Mouse (Mus musculus) midbrain, postnatal 0 days (tissue): Measurements from ENCODE around the gene Gon4l. TPM values are rescaled to one million over a fixed set of nuclear protein-coding genes. Genes with fewer than 3 reads are reported as not detected.
"Not testable (repeated sequence)": the region's sequence is repeated elsewhere in the genome, so short reads cannot be mapped to it uniquely, and the experiment has no call there.

Source experiments
- ATAC-seq: fragments of 200-750 bp; cut with Nextera tagmentation; 2 replicates; pipeline ENCODE4 v1.8.0; 2017; ENCODE audit warnings: moderate number of reproducible peaks, mild to moderate bottlenecking, moderate TSS enrichment, moderate library complexity; ENCODE audit not compliant: low FRiP score
- DNase-seq: peaks from one replicate; pipeline ENCODE4 v3.0.0-alpha.2; 2015; ENCODE audit warnings: low spot score
- H3K27ac ChIP-seq: fragments of 300-500 bp; sonication (generic); 2 replicates; pipeline ENCODE4 v1.5.1; 2014; ENCODE audit warnings: low read depth, mild to moderate bottlenecking, low read length, mixed read lengths
- H3K27me3 ChIP-seq: fragments of 300-500 bp; sonication (generic); 2 replicates; pipeline ENCODE4 v1.6.1; 2014; ENCODE audit warnings: low read length, control low read depth, mixed read lengths; ENCODE audit not compliant: insufficient read depth
- H3K36me3 ChIP-seq: fragments of 300-500 bp; sonication (generic); 2 replicates; pipeline ENCODE4 v1.6.1; 2014; ENCODE audit warnings: low read length, control low read depth, mixed read lengths; ENCODE audit not compliant: insufficient read depth
- H3K4me1 ChIP-seq: fragments of 300-500 bp; sonication (generic); 2 replicates; pipeline ENCODE4 v1.6.1; 2014; ENCODE audit warnings: mild to moderate bottlenecking, control low read depth, antibody characterized with exemption, low read length, mixed read lengths; ENCODE audit not compliant: insufficient read depth
- H3K4me2 ChIP-seq: fragments of 300-500 bp; sonication (generic); 2 replicates; pipeline ENCODE4 v1.6.1; 2014; ENCODE audit warnings: low read depth, mild to moderate bottlenecking, low read length, mixed read lengths; ENCODE audit not compliant: poor library complexity, severe bottlenecking
- H3K4me3 ChIP-seq: fragments of 300-500 bp; sonication (generic); 2 replicates; pipeline ENCODE4 v1.5.1; 2014; ENCODE audit warnings: low read depth, mild to moderate bottlenecking, low read length, moderate library complexity
- H3K9ac ChIP-seq: fragments of 300-500 bp; sonication (generic); replicated peaks from 2 replicates; pipeline ENCODE4 v1.6.1; 2014; ENCODE audit warnings: mild to moderate bottlenecking, low read length, moderate library complexity, mixed read lengths; ENCODE audit not compliant: poor library complexity, severe bottlenecking
- H3K9me3 ChIP-seq: fragments of 300-500 bp; sonication (generic); 2 replicates; pipeline ENCODE4 v1.6.1; 2016; ENCODE audit warnings: low read length, control low read depth
- CTCF ChIP-seq: IDR thresholded peaks from 2 replicates; pipeline ENCODE4 v1.5.1; 2016; ENCODE audit warnings: antibody characterized with exemption, mild to moderate bottlenecking
- WGBS: fragments of 180-500 bp; shearing (Covaris S2); extraction: QIAGEN DNeasy Blood & Tissue Kit; methylation state at CpG from one replicate; pipeline ENCODE4 v1.1.7; 2014; 5-methylcytosine and 5-hydroxymethylcytosine counted together
- polyA plus RNA-seq: library from polyadenylated mRNA; unstranded; fragments of >200 nt; fragmentation: Nextera tagmentation; extraction: Ambion mirVana; gene quantifications from 2 replicates; pipeline ENCODE4 v1.2.1, GENCODE M21; 2015
- total RNA-seq: library from RNA; depleted of rRNA; stranded (reverse); fragments of >200 nt; gene quantifications from 2 replicates; pipeline ENCODE4 v1.2.3, GENCODE M21; 2014

Gon4l gene
- total and polyA plus RNA-seq, 2 experiments from 2014 or later = 9.6 to 41.9 TPM

DNA sequence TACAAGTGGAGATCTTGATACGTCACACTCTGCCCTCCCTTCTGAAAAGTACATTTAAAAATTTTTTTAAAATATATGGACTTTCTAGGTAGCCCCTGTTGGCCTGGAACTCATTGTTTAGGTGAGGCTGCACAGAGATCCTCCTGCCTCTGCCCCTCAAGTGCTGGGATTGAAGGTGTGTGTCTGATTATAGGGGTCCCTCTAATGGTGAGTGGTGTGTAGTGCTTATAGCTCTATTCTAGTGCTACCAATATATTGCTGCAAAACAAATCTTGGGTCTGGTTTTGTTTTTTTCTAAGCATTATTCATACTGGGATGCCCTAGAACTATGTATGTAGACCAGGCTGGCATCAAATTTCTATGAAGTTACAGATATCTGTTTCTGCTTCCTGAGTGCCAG lies 9.3 kb upstream of the Gon4l start:
- peaks cover 4% of the 10 kb centered on the region for H3K36me3 ChIP-seq
- H3K9ac ChIP-seq = no peak overlapping the region
- whole genome bisulfite sequencing = 83% methylated on average over 1 of the region's 1 CpGs
- no peaks in the 10 kb centered on the region for H3K4me1 ChIP-seq
- peak; percentile 27 for TF ChIP-seq CTCF
- H3K27ac ChIP-seq = no peak overlapping the region
- no peak overlapping the region for H3K4me3 ChIP-seq
- H3K9me3 ChIP-seq = no peaks in the 10 kb centered on the region
- ATAC-seq = no peak
- no peak overlapping the region for H3K4me2 ChIP-seq
- no peaks in the 10 kb centered on the region for H3K27me3 ChIP-seq
- DNase-seq = no peak

DNA sequence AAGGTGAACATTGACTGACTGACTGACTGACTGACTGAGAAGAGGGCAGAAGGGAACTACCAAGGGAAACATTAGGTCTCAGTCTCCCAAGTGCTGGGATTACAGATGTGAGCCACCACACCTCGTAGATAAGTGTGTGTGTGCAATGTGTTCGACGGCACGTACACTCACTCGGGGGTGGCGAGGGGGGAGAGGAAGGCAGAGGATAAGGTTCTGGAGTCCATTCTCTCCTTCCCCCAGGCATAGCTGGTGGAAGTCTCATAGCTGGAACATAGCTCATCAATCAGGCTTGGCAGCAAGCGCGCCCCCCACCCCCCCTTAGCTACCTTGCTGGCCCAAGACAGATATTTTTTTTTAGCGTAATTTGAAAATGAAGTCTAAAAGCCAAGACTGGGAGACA lies 7.8 kb upstream of the Gon4l start:
- 95% methylated on average over 9 of the region's 9 CpGs for WGBS

DNA sequence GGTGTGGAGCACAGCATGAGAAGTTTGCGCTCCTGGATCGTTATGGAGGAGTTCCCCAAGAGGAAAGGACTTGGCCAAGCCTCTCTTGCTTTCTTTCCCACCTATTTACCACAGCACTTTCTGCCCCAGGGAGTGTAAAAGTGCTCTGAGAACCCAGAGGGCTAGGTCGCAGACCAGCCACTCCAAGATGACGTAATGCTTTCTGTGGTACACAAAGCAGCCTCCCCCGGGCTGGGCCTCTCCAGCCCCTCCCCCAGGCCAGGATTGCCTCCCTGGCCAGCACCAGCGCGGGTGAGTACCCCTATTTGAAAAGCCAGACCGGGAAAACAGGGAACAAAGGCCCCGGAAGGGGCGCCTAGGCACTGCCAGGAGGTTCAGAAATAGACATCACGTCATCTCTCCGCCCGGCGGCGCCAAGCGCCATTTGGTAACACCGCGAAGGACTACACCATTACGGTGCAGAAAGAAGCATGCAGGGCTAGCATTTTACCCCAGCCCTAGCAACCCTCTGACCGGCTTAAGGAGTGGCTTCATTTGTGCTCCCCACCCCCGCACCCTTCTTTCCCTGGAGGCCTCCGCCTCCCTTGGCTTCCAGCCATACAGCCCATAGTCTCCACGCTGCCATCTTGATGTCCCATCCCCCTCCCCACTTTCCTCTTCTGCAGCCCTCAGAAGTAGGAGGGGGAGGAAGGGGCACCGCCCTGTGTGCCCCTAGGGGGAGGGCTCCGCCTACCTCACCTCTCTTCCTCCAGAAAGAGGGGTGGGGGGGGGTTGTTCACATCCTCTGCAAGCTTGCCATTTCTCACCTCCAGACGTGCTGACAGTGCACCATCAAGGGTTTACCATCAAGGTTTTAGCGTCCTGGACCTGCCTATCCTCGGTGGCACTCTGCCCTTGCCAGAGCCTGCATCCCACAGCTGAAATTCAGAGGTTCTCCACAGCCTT lies 3.6 kb upstream of the Gon4l start:
- 2% methylated on average over 20 of the region's 28 CpGs for WGBS
- ATAC-seq (peak; percentile 75), DNase-seq (peak; percentile 85)
- Histone ChIP-seq H3K9ac (peak overlapping the region; percentile 55), H3K27ac (peak overlapping the region; percentile 76; the same call in 1 of the 2 replicates), H3K4me3 (peak overlapping the region; percentile 44), H3K4me2 (peak overlapping the region; percentile 40; the same call in 1 of the 2 replicates)
- not testable (repeated sequence) for H3K36me3 ChIP-seq, H3K9me3 ChIP-seq, H3K27me3 ChIP-seq, H3K4me1 ChIP-seq

More for the DNA sequence above, 7.8 kb upstream of the Gon4l start:
- Histone ChIP-seq H3K27ac (no peak overlapping the region), H3K9me3 (no peaks in the 10 kb centered on the region), H3K4me1 (no peaks in the 10 kb centered on the region), H3K4me2 (no peak overlapping the region), H3K27me3 (no peaks in the 10 kb centered on the region), H3K36me3 (peaks cover 4% of the 10 kb centered on the region), H3K9ac (no peak overlapping the region), H3K4me3 (no peak overlapping the region)
- ATAC-seq = no peak
- no peak for DNase-seq
- TF ChIP-seq CTCF = no peak

DNA sequence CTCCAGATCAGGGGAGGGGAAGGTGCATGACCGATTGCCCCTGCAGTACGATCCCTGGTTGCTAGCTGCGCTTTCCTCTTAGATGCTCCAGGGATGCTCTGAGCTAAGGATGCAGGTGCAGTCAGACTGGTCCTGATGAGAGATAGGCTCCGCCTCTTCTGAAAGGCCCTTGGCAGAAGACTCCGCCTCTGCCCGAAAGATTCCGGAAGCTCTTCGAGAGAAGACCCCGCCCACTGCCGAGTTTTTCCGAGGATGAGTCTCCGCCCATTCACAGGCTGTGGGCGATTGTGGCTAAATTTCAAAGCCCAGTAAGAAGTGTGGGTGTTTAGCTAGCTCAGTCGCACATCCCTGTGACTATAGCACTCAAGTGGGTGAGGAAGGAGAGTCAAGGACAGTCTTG lies 2.6 kb upstream of the Gon4l start:
- not testable (repeated sequence) for H3K9me3 ChIP-seq, H3K27ac ChIP-seq, H3K36me3 ChIP-seq, H3K27me3 ChIP-seq, H3K4me1 ChIP-seq, H3K4me2 ChIP-seq, H3K9ac ChIP-seq
- ATAC-seq (peak; percentile 84), DNase-seq (peak; percentile 90)
- WGBS = under 1% methylated on average over 12 of the region's 14 CpGs
- H3K4me3 ChIP-seq = peak overlapping the region; percentile 44

DNA sequence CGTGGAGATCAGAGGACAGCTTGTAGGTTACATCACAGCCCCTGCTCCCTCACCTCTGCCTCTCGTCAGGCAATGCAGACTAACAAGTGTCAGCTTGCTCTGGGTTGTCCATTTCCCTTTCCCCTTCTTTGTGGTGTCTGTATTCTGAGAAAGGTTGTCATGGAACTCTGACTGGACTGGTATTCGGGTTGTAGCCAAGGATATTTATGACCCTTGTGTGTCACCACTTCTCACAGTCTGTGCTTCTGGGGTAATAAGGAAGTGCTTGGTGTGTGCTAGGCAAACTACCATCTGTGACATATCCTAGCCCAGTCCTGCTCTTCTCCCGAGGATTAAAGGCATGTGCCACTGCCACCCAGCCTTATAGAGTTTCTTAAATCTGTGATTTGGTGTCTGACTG lies 14.1 kb downstream of the Gon4l start:
- Histone ChIP-seq H3K4me2 (no peak overlapping the region), H3K4me3 (no peak overlapping the region), H3K27ac (no peak overlapping the region), H3K9me3 (no peaks in the 10 kb centered on the region), H3K4me1 (no peaks in the 10 kb centered on the region), H3K9ac (no peak overlapping the region), H3K27me3 (no peaks in the 10 kb centered on the region), H3K36me3 (0 out of 2 replicates have a peak, but pooled peaks cover 10% of the 10 kb centered on the region)
- ATAC-seq (no peak), DNase-seq (no peak)
- WGBS = 93% methylated on average over 4 of the region's 4 CpGs
- no peak for TF ChIP-seq CTCF

DNA sequence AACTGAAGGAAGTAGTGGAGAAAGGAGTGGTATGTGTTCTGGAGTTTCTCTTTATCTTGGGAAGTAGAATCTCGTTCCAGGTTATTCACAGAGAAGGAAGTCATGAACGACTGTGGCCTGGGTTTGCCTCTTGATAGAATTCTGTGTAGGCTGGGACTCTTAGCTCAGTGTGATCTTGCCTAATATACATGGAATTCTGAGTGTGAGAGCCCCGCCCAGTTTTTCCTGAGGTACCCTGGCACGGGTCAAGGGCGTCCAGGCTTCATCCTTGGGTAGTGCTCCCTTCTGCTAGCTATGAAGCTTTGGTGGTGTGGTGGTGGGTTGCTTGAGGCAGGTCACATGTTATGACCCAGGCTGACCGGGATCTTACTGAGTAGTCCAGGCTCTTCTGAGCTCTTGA lies 20.8 kb downstream of the Gon4l start:
- H3K27ac ChIP-seq = no peak overlapping the region
- no peak for TF ChIP-seq CTCF
- no peak overlapping the region for H3K9ac ChIP-seq
- H3K4me2 ChIP-seq = no peak overlapping the region
- ATAC-seq = no peak
- peaks cover 47% of the 10 kb centered on the region for H3K36me3 ChIP-seq
- H3K9me3 ChIP-seq = no peaks in the 10 kb centered on the region
- whole genome bisulfite sequencing = 93% methylated on average over 6 of the region's 6 CpGs
- no peak overlapping the region for H3K4me3 ChIP-seq
- no peaks in the 10 kb centered on the region for H3K4me1 ChIP-seq
- DNase-seq = no peak
- no peaks in the 10 kb centered on the region for H3K27me3 ChIP-seq
